Mouse (Mus musculus) layer of hippocampus, adult 11-12 months (tissue): Measurements from ENCODE around the gene Plekhs1.
"Not testable (repeated sequence)": the region's sequence is repeated elsewhere in the genome, so short reads cannot be mapped to it uniquely, and the experiment has no call there.

Experiments used
- DNase-seq: peaks from one replicate; pipeline ENCODE4 v3.0.0; 2022; ENCODE audit warnings: low spot score

Plekhs1 gene

DNA sequence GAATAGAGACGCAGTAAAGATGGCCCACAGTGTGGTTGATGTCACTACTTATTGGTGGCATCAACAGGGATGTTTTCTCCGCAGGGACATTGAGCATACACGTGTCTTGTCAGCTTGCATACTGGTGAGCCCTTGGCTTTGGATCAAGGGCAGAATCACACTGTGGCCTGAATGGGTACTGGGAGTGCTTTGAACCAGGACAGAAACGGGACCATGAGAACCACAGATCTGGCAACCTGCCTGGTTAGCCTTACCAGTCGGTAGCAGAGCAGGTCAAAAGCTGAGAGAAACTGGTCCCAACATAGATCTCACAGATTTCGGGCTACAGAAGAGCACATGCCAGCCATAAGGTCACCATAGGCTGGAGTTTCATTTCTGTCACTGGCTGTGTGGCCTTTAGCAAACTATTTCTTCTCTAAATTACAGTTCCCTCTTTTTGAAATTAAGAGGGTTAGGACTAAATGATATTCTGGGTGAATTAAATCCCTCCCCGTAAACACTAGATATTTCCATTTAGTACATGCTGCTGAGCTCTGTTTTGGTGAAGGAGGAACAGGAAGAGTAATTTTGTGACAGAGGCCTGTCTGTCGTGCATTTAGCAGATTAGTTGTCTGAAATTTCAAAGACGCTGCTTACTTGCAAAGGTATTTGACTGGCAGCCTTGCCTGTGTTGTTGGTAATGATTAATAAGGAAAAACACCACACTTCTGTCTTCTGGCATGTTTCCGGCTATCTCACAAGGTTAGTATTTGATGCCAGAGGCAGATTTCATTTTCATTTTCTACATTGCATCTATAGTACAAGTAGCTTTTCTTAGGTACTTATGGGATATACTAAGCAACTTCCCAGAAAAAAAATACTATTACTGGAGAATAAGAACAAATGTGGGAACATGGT lies 2.0 kb upstream of the Plekhs1 start:
- no peak for DNase-seq

DNA sequence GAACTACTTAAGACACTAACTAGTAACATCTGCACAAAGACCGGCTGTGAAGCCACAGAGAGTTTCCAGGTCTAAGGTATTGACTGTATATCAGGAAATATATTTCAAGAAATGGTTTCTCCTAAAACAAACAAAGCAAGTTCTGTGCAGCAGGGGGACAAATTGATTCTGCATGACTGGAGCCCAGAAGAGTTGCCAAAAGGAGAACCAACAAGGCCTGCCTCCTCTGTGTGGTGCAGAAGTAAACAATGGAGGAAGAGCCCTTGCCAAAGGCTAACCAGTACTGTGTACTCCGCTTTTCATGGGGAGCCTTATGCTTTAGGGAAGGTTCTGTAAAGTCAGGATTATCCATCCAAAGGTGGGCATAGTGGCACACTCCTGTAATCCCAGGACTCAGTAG lies 1.2 kb upstream of the Plekhs1 start:
- DNase-seq: no peak

GRCm38 (mm10) chr19:56462786-56463185 lies 1.3 kb downstream of the Plekhs1 start:
- no peak for DNase-seq

DNA sequence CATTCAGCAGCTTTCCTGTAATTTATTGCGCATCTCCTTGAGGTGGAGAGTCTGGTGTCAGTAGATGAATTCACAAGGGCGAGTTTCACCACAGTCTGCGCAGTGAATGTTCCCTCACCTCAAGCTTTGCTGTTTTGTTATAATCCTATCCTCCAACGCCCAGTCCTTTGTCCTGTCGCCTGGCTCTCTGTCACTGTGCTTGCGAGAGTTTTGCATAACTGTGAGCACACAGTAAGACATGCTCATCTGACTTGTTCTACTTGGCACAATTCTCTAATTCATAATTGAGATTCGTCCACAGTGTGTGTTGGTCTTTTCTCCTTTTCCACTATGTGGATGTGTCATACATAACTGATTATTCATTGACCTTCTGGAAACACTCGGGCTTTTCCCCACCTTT lies 5.0 kb downstream of the Plekhs1 start:
- DNase-seq: no peak

- no peak for DNase-seq
Observed at GRCm38 (mm10) chr19:56470286-56471020, 9.0 kb downstream of the Plekhs1 start.

GRCm38 (mm10) chr19:56471934-56472333 lies 10.5 kb downstream of the Plekhs1 start:
- DNase-seq: no peak

- DNase-seq: no peak
Observed at GRCm38 (mm10) chr19:56474869-56475550, 13.6 kb downstream of the Plekhs1 start.

GRCm38 (mm10) chr19:56476546-56476945 lies 15.1 kb downstream of the Plekhs1 start:
- DNase-seq: no peak

DNA sequence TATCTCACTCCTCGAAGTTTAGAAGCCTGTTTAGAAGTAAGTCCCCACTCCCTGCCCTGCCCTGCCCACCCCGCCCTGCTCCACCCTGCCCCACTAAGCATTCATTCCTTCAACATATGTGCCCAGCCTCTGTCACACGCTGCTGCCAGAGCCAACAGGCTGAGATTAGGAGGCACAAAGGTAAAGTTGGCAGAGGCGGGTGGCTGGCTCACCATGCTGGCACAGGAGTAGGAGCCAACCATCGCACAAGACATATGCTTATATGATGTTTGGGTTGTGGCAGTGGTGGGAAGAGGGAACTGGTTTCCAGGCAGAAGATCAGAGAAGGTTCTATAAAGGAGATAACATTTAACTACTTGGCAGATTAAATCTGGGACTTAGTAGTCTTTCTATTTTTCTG lies 15.8 kb downstream of the Plekhs1 start:
- no peak for DNase-seq

- DNase-seq: no peak
Observed at GRCm38 (mm10) chr19:56477832-56478231, 16.4 kb downstream of the Plekhs1 start.

- DNase-seq: no peak
Observed at GRCm38 (mm10) chr19:56484630-56485375, 23.4 kb downstream of the Plekhs1 start.

- no peak for DNase-seq
Observed at GRCm38 (mm10) chr19:56485376-56486271, 24.2 kb downstream of the Plekhs1 start.

DNA sequence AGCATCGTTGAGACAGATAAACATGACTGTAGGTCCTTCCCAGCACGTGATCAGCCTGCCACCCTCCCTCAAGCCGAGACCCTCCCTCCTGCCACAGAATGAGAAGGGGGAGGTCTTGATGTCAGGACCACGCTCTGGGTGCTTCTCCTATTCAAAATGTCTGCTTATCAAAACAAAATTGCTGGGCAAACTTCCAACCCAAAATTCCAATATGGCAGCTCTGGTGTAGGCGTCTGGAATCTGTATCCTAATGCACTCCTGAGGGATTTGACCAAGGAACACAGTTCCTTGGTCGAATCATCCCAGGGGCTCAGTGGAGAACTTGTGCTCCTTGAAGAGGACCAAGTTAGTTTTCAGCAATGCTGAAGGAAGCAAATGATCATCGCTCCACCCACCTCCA lies 25.5 kb downstream of the Plekhs1 start:
- no peak for DNase-seq

- DNase-seq: no peak
Observed at GRCm38 (mm10) chr19:56487339-56487738, 25.9 kb downstream of the Plekhs1 start.

- no peak for DNase-seq
Observed at GRCm38 (mm10) chr19:56489601-56490000, 28.2 kb downstream of the Plekhs1 start.

- DNase-seq: not testable (repeated sequence)
Observed at GRCm38 (mm10) chr19:56494157-56494556, 32.7 kb downstream of the Plekhs1 start.

DNA sequence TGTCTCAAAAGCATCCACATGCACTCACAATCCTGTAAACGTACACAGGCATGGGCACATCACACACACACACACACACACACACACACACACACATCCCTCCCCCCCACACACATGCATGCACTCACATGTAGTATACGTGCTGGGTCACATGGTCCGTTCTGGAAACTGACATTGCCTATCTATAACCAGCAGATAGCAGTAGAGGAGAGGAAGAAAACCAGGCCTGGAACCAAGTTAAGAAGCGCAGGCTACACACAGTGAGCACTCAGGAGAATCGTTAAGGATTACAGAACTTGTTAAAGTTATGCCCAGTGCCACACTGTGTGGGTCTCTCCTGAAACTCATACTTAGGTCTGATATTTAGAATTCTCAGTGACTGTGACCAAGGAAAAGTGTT lies 41.6 kb downstream of the Plekhs1 start:
- not testable (repeated sequence) for DNase-seq

DNA sequence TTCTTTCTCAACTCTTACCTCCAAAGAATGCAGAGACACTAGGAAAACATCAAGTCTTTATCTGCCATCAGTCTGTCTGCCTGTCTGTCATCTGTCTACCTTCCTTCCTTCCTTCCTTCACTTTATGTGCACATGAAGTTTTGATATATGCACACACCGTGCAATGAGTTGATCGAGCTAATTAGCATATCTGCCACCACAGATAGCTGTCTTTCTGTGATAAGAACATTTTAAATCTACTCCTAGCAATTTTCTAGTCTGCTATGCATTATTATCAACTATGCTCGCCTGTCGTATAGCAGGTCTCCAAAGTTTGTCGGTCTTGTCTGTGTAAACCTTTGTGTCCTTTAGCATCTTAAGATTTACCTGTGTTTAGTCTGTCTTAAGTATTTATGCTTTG lies 42.1 kb downstream of the Plekhs1 start:
- not testable (repeated sequence) for DNase-seq

- DNase-seq: not testable (repeated sequence)
Observed at GRCm38 (mm10) chr19:56511207-56511606, 49.8 kb downstream of the Plekhs1 start.

- not testable (repeated sequence) for DNase-seq
Observed at GRCm38 (mm10) chr19:56513527-56513926, 52.1 kb downstream of the Plekhs1 start.

GRCm38 (mm10) chr19:56519408-56519807 lies 58.0 kb downstream of the Plekhs1 start:
- not testable (repeated sequence) for DNase-seq
